Mouse (Mus musculus) adipocyte (in vitro differentiated cells): Measurements from ENCODE around the gene Tmprss2.
"Not testable (repeated sequence)": the region's sequence is repeated elsewhere in the genome, so short reads cannot be mapped to it uniquely, and the experiment has no call there.

Source experiments
- DNase-seq: peaks from one replicate; pipeline ENCODE4 v3.0.0-alpha.2; 2016; ENCODE audit warnings: low spot score

The Tmprss2 gene

GRCm38 (mm10) chr16:97582876-97583275 lies 28.1 kb downstream of the Tmprss2 start:
- DNase-seq = not testable (repeated sequence)

- peak; percentile 55 for DNase-seq
Observed at GRCm38 (mm10) chr16:97569426-97569825, 41.6 kb downstream of the Tmprss2 start.

GRCm38 (mm10) chr16:97568662-97569061 lies 42.3 kb downstream of the Tmprss2 start:
- peak; percentile 59 for DNase-seq

GRCm38 (mm10) chr16:97544340-97544739 lies 66.7 kb downstream of the Tmprss2 start:
- DNase-seq = no peak

GRCm38 (mm10) chr16:97536859-97537258 lies 74.1 kb downstream of the Tmprss2 start:
- DNase-seq = no peak

GRCm38 (mm10) chr16:97535808-97536413 lies 75.1 kb downstream of the Tmprss2 start:
- DNase-seq = peak; percentile 77

- peak; percentile 97 for DNase-seq
Observed at GRCm38 (mm10) chr16:97534876-97535461, 76.0 kb downstream of the Tmprss2 start.

GRCm38 (mm10) chr16:97534448-97534847 lies 76.5 kb downstream of the Tmprss2 start:
- no peak for DNase-seq

- no peak for DNase-seq
Observed at GRCm38 (mm10) chr16:97533751-97534150, 77.2 kb downstream of the Tmprss2 start.

GRCm38 (mm10) chr16:97533126-97533525 lies 77.9 kb downstream of the Tmprss2 start:
- DNase-seq = peak; percentile 28

- no peak for DNase-seq
Observed at GRCm38 (mm10) chr16:97529241-97529640, 81.8 kb downstream of the Tmprss2 start.

- peak; percentile 87 for DNase-seq
Observed at GRCm38 (mm10) chr16:97523024-97523423, 88.0 kb downstream of the Tmprss2 start.

GRCm38 (mm10) chr16:97521983-97522382 lies 89.0 kb downstream of the Tmprss2 start:
- DNase-seq = no peak

- DNase-seq = no peak
Observed at GRCm38 (mm10) chr16:97516341-97516740, 94.7 kb downstream of the Tmprss2 start.
